Mouse (Mus musculus): ENCODE measurements around the gene Ppp1r26. TPM values are rescaled to one million over a fixed set of nuclear protein-coding genes. Genes with fewer than 3 reads are reported as not detected.
A peak's percentile ranks its signal among the peaks of the same experiment; 100 is the strongest.

Ppp1r26 gene
- polyA plus RNA-seq, 1 experiment from 2014 or later: 6.8 TPM

- no peaks in the 10 kb centered on the region for H3K9me3 ChIP-seq (ENCODE audit: low read depth, low read length)
- H3K4me2 ChIP-seq: no peak overlapping the region
- H3K36me3 ChIP-seq (ENCODE audit: insufficient read depth): 0 out of 2 replicates have a peak, but pooled peaks cover 4% of the 10 kb centered on the region
- H3K4me3 ChIP-seq (ENCODE audit: low read depth, low read length): no peak overlapping the region
- no peak for TF ChIP-seq CTCF (IDR thresholded peaks at IDR 0.05; ENCODE audit: low read depth)
- DNase-seq (no peak), ATAC-seq (ENCODE audit: insufficient read depth) (no peak)
- no peak overlapping the region for H3K9ac ChIP-seq
- no peaks in the 10 kb centered on the region for H3K27me3 ChIP-seq (ENCODE audit: insufficient read depth, low read length)
- H3K4me1 ChIP-seq (ENCODE audit: insufficient read depth): no peaks in the 10 kb centered on the region
- no peak overlapping the region for H3K27ac ChIP-seq (ENCODE audit: low read depth)
- WGBS: 88% methylated on average over 4 of the region's 4 CpGs
Observed at GRCm38 (mm10) chr2:28445082-28445481, 1.5 kb upstream of the Ppp1r26 start.

GRCm38 (mm10) chr2:28446181-28446514 lies 452 bp upstream of the Ppp1r26 start:
- Histone ChIP-seq H3K9me3 (ENCODE audit: low read depth, low read length) (no peaks in the 10 kb centered on the region), H3K4me2 (peak overlapping the region; percentile 88), H3K27me3 (ENCODE audit: insufficient read depth, low read length) (no peaks in the 10 kb centered on the region), H3K9ac (peak overlapping the region; percentile 80), H3K27ac (ENCODE audit: low read depth) (peak overlapping the region; percentile 73), H3K4me1 (ENCODE audit: insufficient read depth) (no peaks in the 10 kb centered on the region), H3K4me3 (ENCODE audit: low read depth, low read length) (peak overlapping the region; percentile 67), H3K36me3 (ENCODE audit: insufficient read depth) (peaks cover 9% of the 10 kb centered on the region)
- ATAC-seq (ENCODE audit: insufficient read depth) (peak; percentile 12; the same call in 1 of the 2 replicates), DNase-seq (no peak)
- TF ChIP-seq CTCF (IDR thresholded peaks at IDR 0.05; ENCODE audit: low read depth): no peak
- 7% methylated on average over 5 of the region's 5 CpGs for WGBS

DNA sequence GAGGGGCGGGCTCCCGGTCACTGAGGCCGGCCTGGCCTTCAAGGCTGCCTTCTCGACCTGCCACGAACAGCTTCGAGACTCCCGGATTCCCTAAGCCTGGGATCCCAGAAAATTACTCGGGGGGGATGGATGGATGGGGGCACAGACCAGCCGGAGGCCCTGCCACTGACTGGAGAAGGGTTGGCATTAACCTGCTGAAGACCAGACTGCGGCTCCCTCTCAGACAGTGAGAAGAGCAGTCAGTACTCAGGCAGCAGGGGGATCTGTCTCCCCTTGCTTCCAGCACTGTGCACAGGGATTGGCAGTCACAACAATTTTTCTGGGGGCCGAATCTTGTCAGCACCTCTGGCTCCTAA lies 693 bp downstream of the Ppp1r26 start:
- no peaks in the 10 kb centered on the region for H3K9me3 ChIP-seq (ENCODE audit: low read depth, low read length)
- ATAC-seq (ENCODE audit: insufficient read depth): peak; percentile 28; the same call in 1 of the 2 replicates
- DNase-seq: peak; percentile 27
- H3K27ac ChIP-seq (ENCODE audit: low read depth): peak overlapping the region; percentile 73
- no peaks in the 10 kb centered on the region for H3K27me3 ChIP-seq (ENCODE audit: insufficient read depth, low read length)
- peak overlapping the region; percentile 67 for H3K4me3 ChIP-seq (ENCODE audit: low read depth, low read length)
- TF ChIP-seq CTCF (IDR thresholded peaks at IDR 0.05; ENCODE audit: low read depth): no peak
- peak overlapping the region; percentile 88 for H3K4me2 ChIP-seq
- H3K36me3 ChIP-seq (ENCODE audit: insufficient read depth): peaks cover 15% of the 10 kb centered on the region
- peak overlapping the region; percentile 80 for H3K9ac ChIP-seq
- WGBS: 7% methylated on average over 11 of the region's 11 CpGs
- no peaks in the 10 kb centered on the region for H3K4me1 ChIP-seq (ENCODE audit: insufficient read depth)

- no peak for DNase-seq
Observed at GRCm38 (mm10) chr2:28451663-28452062, 5.1 kb downstream of the Ppp1r26 start.

GRCm38 (mm10) chr2:28453539-28453938 lies 6.9 kb downstream of the Ppp1r26 start:
- Histone ChIP-seq H3K36me3 (ENCODE audit: insufficient read depth) (peaks cover 24% of the 10 kb centered on the region), H3K27ac (ENCODE audit: low read depth) (no peak overlapping the region), H3K4me2 (no peak overlapping the region), H3K4me3 (ENCODE audit: low read depth, low read length) (no peak overlapping the region), H3K9me3 (ENCODE audit: low read depth, low read length) (no peaks in the 10 kb centered on the region), H3K4me1 (ENCODE audit: insufficient read depth) (no peaks in the 10 kb centered on the region), H3K9ac (no peak overlapping the region), H3K27me3 (ENCODE audit: insufficient read depth, low read length) (no peaks in the 10 kb centered on the region)
- no peak for TF ChIP-seq CTCF (IDR thresholded peaks at IDR 0.05; ENCODE audit: low read depth)
- ATAC-seq (ENCODE audit: insufficient read depth): no peak
- no peak for DNase-seq
- WGBS: 82% methylated on average over 6 of the region's 6 CpGs

More at GRCm38 (mm10) chr2:28451663-28452062, 5.1 kb downstream of the Ppp1r26 start:
- H3K27me3 ChIP-seq (ENCODE audit: insufficient read depth, low read length): no peaks in the 10 kb centered on the region
- TF ChIP-seq CTCF (IDR thresholded peaks at IDR 0.05; ENCODE audit: low read depth): no peak
- H3K4me2 ChIP-seq: no peak overlapping the region
- H3K4me3 ChIP-seq (ENCODE audit: low read depth, low read length): no peak overlapping the region
- H3K9ac ChIP-seq: no peak overlapping the region
- no peak overlapping the region for H3K27ac ChIP-seq (ENCODE audit: low read depth)
- ATAC-seq (ENCODE audit: insufficient read depth): no peak
- 85% methylated on average over 11 of the region's 11 CpGs for WGBS
- H3K36me3 ChIP-seq (ENCODE audit: insufficient read depth): peaks cover 24% of the 10 kb centered on the region
- H3K9me3 ChIP-seq (ENCODE audit: low read depth, low read length): no peaks in the 10 kb centered on the region
- H3K4me1 ChIP-seq (ENCODE audit: insufficient read depth): no peaks in the 10 kb centered on the region

GRCm38 (mm10) chr2:28456616-28457015 lies 10.0 kb downstream of the Ppp1r26 start:
- H3K36me3 ChIP-seq (ENCODE audit: insufficient read depth): peaks cover 11% of the 10 kb centered on the region; the same call in 1 of the 2 replicates
- 56% methylated on average over 1 of the region's 1 CpGs for WGBS
- H3K27ac ChIP-seq (ENCODE audit: low read depth): no peak overlapping the region
- TF ChIP-seq CTCF (IDR thresholded peaks at IDR 0.05; ENCODE audit: low read depth): no peak
- no peak overlapping the region for H3K9ac ChIP-seq
- no peaks in the 10 kb centered on the region for H3K27me3 ChIP-seq (ENCODE audit: insufficient read depth, low read length)
- no peaks in the 10 kb centered on the region for H3K4me1 ChIP-seq (ENCODE audit: insufficient read depth)
- DNase-seq (no peak), ATAC-seq (ENCODE audit: insufficient read depth) (no peak)
- no peaks in the 10 kb centered on the region for H3K9me3 ChIP-seq (ENCODE audit: low read depth, low read length)
- H3K4me2 ChIP-seq: no peak overlapping the region
- no peak overlapping the region for H3K4me3 ChIP-seq (ENCODE audit: low read depth, low read length)

DNA sequence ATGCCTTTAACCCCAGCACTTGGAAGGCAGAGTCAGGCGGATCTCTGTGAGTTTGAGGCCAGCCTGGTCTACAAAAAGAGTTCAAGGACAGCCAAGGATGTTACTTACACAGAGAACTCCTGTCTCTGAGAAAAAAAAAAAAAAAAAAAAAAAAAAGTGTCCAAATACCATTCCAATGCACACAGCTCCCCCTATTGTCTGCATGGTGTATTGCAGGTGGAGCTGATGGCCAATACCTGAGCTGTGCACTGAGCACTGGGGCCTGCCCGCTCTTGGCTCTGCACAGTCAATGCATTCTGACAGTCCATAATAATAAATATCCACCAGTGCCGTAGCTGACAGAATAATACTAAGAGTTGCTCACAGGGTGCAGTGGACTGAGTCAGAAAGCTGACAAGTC lies 17.3 kb downstream of the Ppp1r26 start:
- peaks cover under 1% of the 10 kb centered on the region; the same call in 1 of the 2 replicates for H3K36me3 ChIP-seq (ENCODE audit: insufficient read depth)
- DNase-seq (peak; percentile 79), ATAC-seq (ENCODE audit: insufficient read depth) (no peak)
- H3K4me2 ChIP-seq: no peak overlapping the region
- no peak overlapping the region for H3K9ac ChIP-seq
- peaks cover 3% of the 10 kb centered on the region; the same call in 1 of the 2 replicates for H3K4me1 ChIP-seq (ENCODE audit: insufficient read depth)
- no peak overlapping the region for H3K4me3 ChIP-seq (ENCODE audit: low read depth, low read length)
- no peaks in the 10 kb centered on the region for H3K27me3 ChIP-seq (ENCODE audit: insufficient read depth, low read length)
- 39% methylated on average over 3 of the region's 3 CpGs for WGBS
- TF ChIP-seq CTCF (IDR thresholded peaks at IDR 0.05; ENCODE audit: low read depth): peak; percentile 82
- no peak overlapping the region for H3K27ac ChIP-seq (ENCODE audit: low read depth)
- no peaks in the 10 kb centered on the region for H3K9me3 ChIP-seq (ENCODE audit: low read depth, low read length)

- Histone ChIP-seq H3K9ac (no peak overlapping the region), H3K27ac (ENCODE audit: low read depth) (no peak overlapping the region), H3K4me2 (no peak overlapping the region), H3K4me3 (ENCODE audit: low read depth, low read length) (no peak overlapping the region), H3K4me1 (ENCODE audit: insufficient read depth) (peaks cover 3% of the 10 kb centered on the region; the same call in 1 of the 2 replicates), H3K36me3 (ENCODE audit: insufficient read depth) (peaks cover 10% of the 10 kb centered on the region), H3K27me3 (ENCODE audit: insufficient read depth, low read length) (no peaks in the 10 kb centered on the region), H3K9me3 (ENCODE audit: low read depth, low read length) (no peaks in the 10 kb centered on the region)
- DNase-seq (no peak), ATAC-seq (ENCODE audit: insufficient read depth) (no peak)
- no peak for TF ChIP-seq CTCF (IDR thresholded peaks at IDR 0.05; ENCODE audit: low read depth)
- 72% methylated on average over 9 of the region's 9 CpGs for WGBS
Observed at GRCm38 (mm10) chr2:28464919-28465318, 18.3 kb downstream of the Ppp1r26 start.
